Mouse (Mus musculus) heart, embryonic 13.5 days (tissue): ENCODE measurements at regions not wholly inside any gene's neighbourhood (a gene's known extent, or its start where the extent isn't known, plus 50 kb on each side); places are given as distances from the start of the nearest gene placed in this dataset.

ENCODE experiments used
- ATAC-seq: fragments of 200-750 bp; cut with Nextera tagmentation; 2 replicates; pipeline ENCODE4 v1.8.0; 2017; ENCODE audit warnings: moderate TSS enrichment; ENCODE audit not compliant: insufficient number of reproducible peaks, low FRiP score, low TSS enrichment; ENCODE audit errors: extremely low read depth
- H3K27ac ChIP-seq: fragments of 300-500 bp; sonication (generic); replicated peaks from 2 replicates; pipeline ENCODE4 v1.5.1; 2015; ENCODE audit warnings: moderate library complexity, mild to moderate bottlenecking, inconsistent platforms
- H3K27me3 ChIP-seq: fragments of 300-500 bp; sonication (generic); replicated peaks from 2 replicates; pipeline ENCODE4 v1.6.1; 2015; ENCODE audit warnings: mild to moderate bottlenecking, inconsistent platforms
- H3K36me3 ChIP-seq: fragments of 300-500 bp; sonication (generic); 2 replicates; pipeline ENCODE4 v1.6.1; 2015; ENCODE audit warnings: mild to moderate bottlenecking, inconsistent platforms
- H3K4me1 ChIP-seq: fragments of 300-500 bp; sonication (generic); 2 replicates; pipeline ENCODE4 v1.6.1; 2015; ENCODE audit warnings: inconsistent platforms
- H3K4me2 ChIP-seq: fragments of 300-500 bp; sonication (generic); 2 replicates; pipeline ENCODE4 v1.6.1; 2015; ENCODE audit warnings: inconsistent platforms, mild to moderate bottlenecking, moderate library complexity
- H3K4me3 ChIP-seq: fragments of 300-500 bp; sonication (generic); 2 replicates; pipeline ENCODE4 v1.5.1; 2015; ENCODE audit warnings: moderate library complexity, mild to moderate bottlenecking, inconsistent platforms
- H3K9ac ChIP-seq: fragments of 300-500 bp; sonication (generic); 2 replicates; pipeline ENCODE4 v1.6.1; 2015; ENCODE audit warnings: inconsistent platforms, mild to moderate bottlenecking, moderate library complexity
- H3K9me3 ChIP-seq: fragments of 300-500 bp; sonication (generic); 2 replicates; pipeline ENCODE4 v1.6.1; 2016; ENCODE audit warnings: inconsistent platforms
- WGBS: fragments of 180-500 bp; shearing (Covaris S2); methylation state at CpG from one replicate; pipeline ENCODE4 v1.1.7; 2015; ENCODE audit warnings: mixed read lengths; 5-methylcytosine and 5-hydroxymethylcytosine counted together

DNA sequence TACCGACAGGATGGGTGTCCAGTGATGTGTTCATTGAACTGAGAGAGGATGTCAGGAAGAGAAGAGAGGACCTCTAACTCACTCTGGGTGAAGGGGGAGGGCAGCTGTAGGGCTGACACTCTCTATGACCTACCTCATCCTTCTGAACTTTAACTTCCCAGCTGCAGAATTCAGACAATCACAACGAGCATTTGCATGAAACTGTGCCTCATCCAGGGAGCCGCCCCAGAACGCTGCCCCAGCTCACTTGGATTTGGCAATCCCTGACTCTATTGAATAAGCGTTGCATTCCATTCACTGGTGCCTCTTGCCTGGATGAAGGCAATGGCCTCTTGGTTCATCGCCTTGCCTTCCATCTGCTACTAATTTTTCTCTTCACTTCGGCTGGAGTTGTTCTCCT lies 223.9 kb upstream of the Gm12728 start:
- H3K9me3 ChIP-seq = no peaks in the 10 kb centered on the region
- no peaks in the 10 kb centered on the region for H3K27me3 ChIP-seq
- H3K4me2 ChIP-seq = no peak overlapping the region
- 84% methylated on average over 7 of the region's 7 CpGs for WGBS
- peaks cover 10% of the 10 kb centered on the region; the same call in 1 of the 2 replicates for H3K4me1 ChIP-seq
- no peak overlapping the region for H3K27ac ChIP-seq
- no peak for ATAC-seq
- H3K9ac ChIP-seq = no peak overlapping the region
- no peaks in the 10 kb centered on the region for H3K36me3 ChIP-seq
- no peak overlapping the region for H3K4me3 ChIP-seq

DNA sequence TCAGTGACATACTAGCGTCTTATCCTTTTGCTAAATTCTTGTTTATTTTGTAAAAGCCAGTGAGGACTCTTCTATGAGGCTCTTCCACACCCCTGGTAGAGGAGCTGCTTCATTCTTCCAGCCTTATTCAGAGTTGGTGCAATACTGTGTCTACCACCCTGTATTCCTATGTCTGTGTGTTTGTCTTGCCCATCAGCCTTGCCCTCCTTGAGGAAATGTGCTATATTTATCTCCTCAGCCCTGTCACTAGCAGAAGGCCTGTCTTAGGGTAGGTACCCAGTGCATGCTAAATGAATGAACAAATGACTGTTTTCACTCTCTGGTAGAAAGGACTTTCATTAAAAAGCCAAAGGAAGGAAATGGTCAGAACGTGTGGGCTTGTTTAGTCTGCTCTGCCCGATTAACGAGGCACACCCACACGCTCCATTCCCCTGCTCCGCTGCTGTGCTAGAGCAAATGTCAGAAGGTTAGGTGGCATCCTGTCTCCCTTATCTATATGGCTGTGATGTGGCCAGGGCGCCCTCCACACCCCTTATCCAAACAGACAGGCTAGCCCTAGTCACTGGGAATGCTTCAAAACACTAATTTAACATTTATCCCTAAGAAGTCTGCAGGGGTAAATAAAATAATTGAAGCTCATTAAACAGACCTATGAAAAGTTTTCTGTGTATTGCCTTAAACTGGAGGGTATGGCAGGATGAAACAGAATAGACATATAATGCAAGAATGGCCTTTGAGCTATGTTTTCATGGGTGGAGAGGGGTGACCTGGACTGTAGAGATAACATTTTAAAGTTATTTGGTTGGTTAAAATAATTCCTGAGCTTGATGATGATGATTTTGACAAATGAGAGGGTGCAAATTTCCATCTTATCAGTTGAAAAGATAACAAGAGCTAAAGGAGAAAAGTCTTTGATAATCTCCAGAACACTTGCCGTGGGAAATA lies 222.9 kb upstream of the Gm12728 start:
- H3K4me2 ChIP-seq = no peak overlapping the region
- no peaks in the 10 kb centered on the region for H3K9me3 ChIP-seq
- H3K9ac ChIP-seq = no peak overlapping the region
- no peaks in the 10 kb centered on the region for H3K36me3 ChIP-seq
- H3K4me1 ChIP-seq = peaks cover 10% of the 10 kb centered on the region; the same call in 1 of the 2 replicates
- no peak overlapping the region for H3K4me3 ChIP-seq
- ATAC-seq = no peak
- no peak overlapping the region for H3K27ac ChIP-seq
- WGBS = 25% methylated on average over 8 of the region's 8 CpGs
- no peaks in the 10 kb centered on the region for H3K27me3 ChIP-seq

- Histone ChIP-seq H3K9me3 (no peaks in the 10 kb centered on the region), H3K4me2 (no peak overlapping the region), H3K4me1 (peaks cover 10% of the 10 kb centered on the region; the same call in 1 of the 2 replicates), H3K4me3 (no peak overlapping the region), H3K9ac (no peak overlapping the region), H3K27me3 (no peaks in the 10 kb centered on the region), H3K36me3 (no peaks in the 10 kb centered on the region), H3K27ac (no peak overlapping the region)
- WGBS = 78% methylated on average over 1 of the region's 1 CpGs
- ATAC-seq = no peak
These were observed 220.0 kb upstream of the Gm12728 start for GRCm38 (mm10) chr4:105569671-105570070.

DNA sequence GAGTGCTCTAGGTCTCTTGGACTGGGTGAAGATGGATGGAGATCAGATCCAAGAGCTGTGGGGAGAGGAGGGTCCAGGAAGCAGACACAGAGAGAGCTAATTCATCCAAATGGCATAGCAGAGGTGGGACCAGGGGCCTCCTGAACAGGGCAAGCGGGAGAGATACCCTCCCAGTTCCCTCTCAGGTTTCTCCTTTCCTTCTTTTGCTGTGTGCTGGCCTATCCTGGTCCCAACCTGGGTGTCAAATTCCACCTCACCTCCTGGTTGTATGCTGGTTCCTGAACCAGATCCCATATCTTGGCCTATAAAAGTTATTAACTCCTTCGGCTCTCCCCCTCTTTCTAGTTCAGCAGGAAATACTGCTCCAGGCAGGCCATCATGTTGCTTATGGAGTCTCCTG lies 214.1 kb upstream of the Gm12728 start:
- no peak for ATAC-seq
- Histone ChIP-seq H3K4me2 (no peak overlapping the region), H3K9ac (no peak overlapping the region), H3K27me3 (no peaks in the 10 kb centered on the region), H3K4me1 (no peaks in the 10 kb centered on the region), H3K4me3 (no peak overlapping the region), H3K27ac (no peak overlapping the region), H3K9me3 (no peaks in the 10 kb centered on the region), H3K36me3 (no peaks in the 10 kb centered on the region)
- 61% methylated on average over 2 of the region's 2 CpGs for WGBS

GRCm38 (mm10) chr4:105580987-105581386 lies 208.7 kb upstream of the Gm12728 start:
- no peak overlapping the region for H3K9ac ChIP-seq
- 72% methylated on average over 7 of the region's 7 CpGs for WGBS
- ATAC-seq = no peak

DNA sequence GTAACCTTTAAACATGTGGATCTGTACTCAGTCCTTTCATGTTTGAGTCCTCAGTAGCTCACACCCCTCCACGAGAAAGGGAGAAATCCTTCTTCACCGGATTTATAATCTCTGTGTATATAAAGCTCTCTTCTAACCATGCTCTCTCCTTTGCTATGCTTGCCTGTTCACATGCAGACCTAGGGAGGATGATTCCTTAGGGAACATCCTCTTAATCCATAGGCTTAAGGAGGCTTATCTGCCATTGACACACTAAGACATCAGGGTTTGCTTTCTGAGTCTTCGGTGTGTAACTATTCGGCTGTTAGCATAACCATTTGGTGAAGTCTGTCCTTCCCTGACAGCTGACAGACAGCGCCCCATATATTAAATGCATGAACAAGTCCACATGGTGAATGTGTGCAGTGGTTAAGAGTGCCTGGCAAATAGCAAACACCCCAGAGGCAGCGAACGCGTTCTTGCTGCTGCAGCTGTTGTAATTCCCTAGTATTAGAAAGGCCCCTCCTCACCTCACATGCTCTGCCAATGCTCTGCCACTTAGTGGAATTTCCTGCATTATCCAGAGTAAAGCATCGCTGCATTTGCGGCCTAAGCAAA lies 205.2 kb upstream of the Gm12728 start:
- ATAC-seq = no peak
- Histone ChIP-seq H3K4me1 (no peaks in the 10 kb centered on the region), H3K9me3 (no peaks in the 10 kb centered on the region), H3K4me2 (no peak overlapping the region), H3K36me3 (no peaks in the 10 kb centered on the region), H3K9ac (no peak overlapping the region), H3K4me3 (no peak overlapping the region), H3K27me3 (no peaks in the 10 kb centered on the region), H3K27ac (no peak overlapping the region)
- 80% methylated on average over 10 of the region's 10 CpGs for WGBS

More at GRCm38 (mm10) chr4:105580987-105581386, 208.7 kb upstream of the Gm12728 start:
- Histone ChIP-seq H3K9me3 (no peaks in the 10 kb centered on the region), H3K36me3 (no peaks in the 10 kb centered on the region), H3K4me1 (no peaks in the 10 kb centered on the region), H3K4me3 (no peak overlapping the region), H3K4me2 (no peak overlapping the region), H3K27ac (no peak overlapping the region), H3K27me3 (no peaks in the 10 kb centered on the region)

DNA sequence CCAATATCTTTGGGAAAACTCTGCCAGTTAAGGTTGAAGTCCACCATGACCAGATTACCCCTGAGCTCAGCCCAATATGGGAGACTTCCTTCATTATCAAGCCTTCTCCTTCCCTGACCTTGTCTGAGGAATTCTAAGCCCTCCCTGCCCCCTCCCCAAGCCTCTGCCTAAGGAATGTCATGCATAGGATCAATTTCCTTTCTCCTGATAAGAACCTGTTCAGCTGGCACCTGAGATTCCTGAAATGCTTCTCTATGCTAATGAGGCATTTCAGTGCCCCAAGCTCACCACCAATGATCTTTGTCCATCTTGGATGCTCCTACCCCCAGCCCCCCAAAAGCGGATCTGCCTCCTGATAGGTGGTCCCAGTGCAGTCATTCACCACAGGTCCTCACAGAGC lies 186.0 kb upstream of the Gm12728 start:
- WGBS = 68% methylated on average over 1 of the region's 1 CpGs
- Histone ChIP-seq H3K9ac (no peak overlapping the region), H3K4me3 (no peak overlapping the region), H3K4me1 (no peaks in the 10 kb centered on the region), H3K36me3 (no peaks in the 10 kb centered on the region), H3K27me3 (no peaks in the 10 kb centered on the region), H3K27ac (no peak overlapping the region), H3K9me3 (no peaks in the 10 kb centered on the region), H3K4me2 (no peak overlapping the region)
- ATAC-seq = no peak

GRCm38 (mm10) chr4:105604607-105605006 lies 185.1 kb upstream of the Gm12728 start:
- H3K9ac ChIP-seq = no peak overlapping the region
- no peaks in the 10 kb centered on the region for H3K9me3 ChIP-seq
- no peak for ATAC-seq
- no peaks in the 10 kb centered on the region for H3K27me3 ChIP-seq
- no peak overlapping the region for H3K27ac ChIP-seq
- no peaks in the 10 kb centered on the region for H3K36me3 ChIP-seq
- H3K4me3 ChIP-seq = no peak overlapping the region
- 71% methylated on average over 2 of the region's 2 CpGs for WGBS
- H3K4me1 ChIP-seq = no peaks in the 10 kb centered on the region
- H3K4me2 ChIP-seq = no peak overlapping the region

DNA sequence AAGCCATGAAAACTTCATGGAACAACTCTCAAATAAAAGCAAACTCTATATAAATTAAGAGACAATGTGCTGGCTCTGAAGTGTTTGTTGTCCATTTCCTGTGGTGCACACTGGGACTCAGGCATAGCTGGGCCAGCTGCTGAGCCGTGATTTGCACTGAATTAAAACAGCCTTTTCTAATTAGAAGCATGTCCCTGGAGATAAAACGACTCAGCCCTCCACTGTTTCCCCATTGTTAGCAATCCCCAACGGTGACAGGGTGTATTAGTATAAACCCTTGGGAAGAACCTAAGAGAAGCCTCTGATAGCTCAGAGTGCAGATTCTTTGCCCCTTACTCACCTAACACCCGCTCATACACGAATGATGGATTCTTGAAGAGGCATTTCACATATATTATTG lies 182.9 kb upstream of the Gm12728 start:
- H3K9ac ChIP-seq = no peak overlapping the region
- H3K4me2 ChIP-seq = no peak overlapping the region
- H3K27ac ChIP-seq = no peak overlapping the region
- H3K4me1 ChIP-seq = no peaks in the 10 kb centered on the region
- 34% methylated on average over 5 of the region's 5 CpGs for WGBS
- ATAC-seq = no peak
- no peak overlapping the region for H3K4me3 ChIP-seq
- no peaks in the 10 kb centered on the region for H3K27me3 ChIP-seq
- H3K36me3 ChIP-seq = no peaks in the 10 kb centered on the region
- H3K9me3 ChIP-seq = no peaks in the 10 kb centered on the region

- Histone ChIP-seq H3K9ac (no peak overlapping the region), H3K27ac (no peak overlapping the region), H3K27me3 (no peaks in the 10 kb centered on the region), H3K4me1 (no peaks in the 10 kb centered on the region), H3K36me3 (no peaks in the 10 kb centered on the region), H3K9me3 (no peaks in the 10 kb centered on the region), H3K4me3 (no peak overlapping the region), H3K4me2 (no peak overlapping the region)
- WGBS = 49% methylated on average over 6 of the region's 6 CpGs
- no peak for ATAC-seq
These were observed 178.8 kb upstream of the Gm12728 start for GRCm38 (mm10) chr4:105610917-105611316.

DNA sequence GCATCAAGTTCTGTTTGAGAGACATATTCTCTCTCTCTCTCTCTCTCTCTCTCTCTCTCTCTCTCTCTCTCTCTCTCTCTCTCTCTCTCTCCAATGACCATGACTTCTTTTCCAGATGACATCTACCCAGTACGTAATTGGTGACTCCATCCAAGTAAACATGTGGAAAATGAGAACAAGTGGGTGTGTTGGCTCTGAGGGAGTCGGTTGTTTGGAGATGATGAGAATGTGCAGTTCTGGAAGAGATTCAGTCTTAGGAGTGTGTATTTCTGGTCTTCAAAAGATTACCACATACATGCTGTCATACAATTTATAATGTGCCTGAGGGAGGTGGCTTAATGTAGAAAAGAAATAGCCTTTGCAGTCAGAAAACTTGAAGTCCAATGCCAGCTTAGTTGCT lies 175.3 kb upstream of the Gm12728 start:
- H3K36me3 ChIP-seq = no peaks in the 10 kb centered on the region
- no peaks in the 10 kb centered on the region for H3K27me3 ChIP-seq
- H3K4me2 ChIP-seq = no peak overlapping the region
- H3K27ac ChIP-seq = no peak overlapping the region
- no peaks in the 10 kb centered on the region for H3K9me3 ChIP-seq
- no peak overlapping the region for H3K9ac ChIP-seq
- no peak for ATAC-seq
- H3K4me1 ChIP-seq = no peaks in the 10 kb centered on the region
- no peak overlapping the region for H3K4me3 ChIP-seq
- 66% methylated on average over 2 of the region's 2 CpGs for WGBS
